Mouse (Mus musculus) stomach, postnatal 0 days (tissue): ENCODE data around the gene Gm49673.
"Not testable (repeated sequence)": the region's sequence is repeated elsewhere in the genome, so short reads cannot be mapped to it uniquely, and the experiment has no call there.

Experiments used
- CTCF ChIP-seq: IDR thresholded peaks from 2 replicates; pipeline ENCODE4 v1.5.1; 2016; ENCODE audit warnings: antibody characterized with exemption, low read depth, mild to moderate bottlenecking, moderate library complexity
- EP300 ChIP-seq: optimal IDR thresholded peaks from 2 replicates; pipeline ENCODE3; 2016; ENCODE audit warnings: antibody characterized with exemption

DNA sequence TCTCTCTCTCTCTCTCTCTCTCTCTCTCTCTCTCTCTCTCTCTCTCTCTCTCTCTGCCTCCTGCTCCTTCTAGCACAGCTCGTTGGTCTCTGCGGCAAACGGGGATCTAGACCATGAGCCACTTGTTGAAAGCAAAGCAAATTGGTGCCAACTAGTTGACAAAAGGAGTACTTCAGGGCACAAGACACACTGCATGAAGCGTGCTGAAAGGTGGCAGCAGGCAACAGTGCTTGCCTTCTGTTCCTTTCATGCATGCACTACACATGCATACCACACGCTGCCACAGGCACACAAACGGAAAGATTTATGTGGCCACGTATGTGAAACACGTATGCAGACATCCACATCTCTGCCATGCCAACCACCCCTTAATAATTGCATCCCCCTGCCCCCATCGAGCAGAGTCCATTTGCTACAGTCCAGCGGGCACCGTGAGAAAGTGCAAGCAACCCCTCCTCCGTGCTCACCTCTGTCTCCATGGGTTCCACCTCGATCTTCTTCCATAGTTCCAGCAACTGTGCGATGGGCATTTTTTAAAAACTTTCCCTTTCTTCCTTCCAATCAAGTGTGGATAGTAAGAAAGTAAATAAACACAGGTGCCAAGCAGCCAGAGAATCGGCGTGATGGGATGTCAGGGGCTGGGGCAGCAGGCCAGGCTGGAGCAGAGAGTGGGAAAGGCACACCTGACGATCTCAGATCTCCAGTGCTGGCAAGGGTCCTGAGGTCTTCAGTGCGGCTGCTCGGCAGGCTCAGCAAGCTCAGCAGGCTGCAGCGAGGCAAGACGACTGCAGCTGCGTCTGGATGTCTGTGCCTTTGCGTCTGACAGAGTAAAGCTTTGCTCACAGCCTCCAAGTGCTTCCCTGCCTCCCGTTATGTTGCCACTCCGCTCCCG, 46.9 kb downstream of the Gm49673 start:
- TF ChIP-seq CTCF, EP300: not testable (repeated sequence)
